ENCODE assay signal across 9 mouse cellular contexts in the genomic region with DNA sequence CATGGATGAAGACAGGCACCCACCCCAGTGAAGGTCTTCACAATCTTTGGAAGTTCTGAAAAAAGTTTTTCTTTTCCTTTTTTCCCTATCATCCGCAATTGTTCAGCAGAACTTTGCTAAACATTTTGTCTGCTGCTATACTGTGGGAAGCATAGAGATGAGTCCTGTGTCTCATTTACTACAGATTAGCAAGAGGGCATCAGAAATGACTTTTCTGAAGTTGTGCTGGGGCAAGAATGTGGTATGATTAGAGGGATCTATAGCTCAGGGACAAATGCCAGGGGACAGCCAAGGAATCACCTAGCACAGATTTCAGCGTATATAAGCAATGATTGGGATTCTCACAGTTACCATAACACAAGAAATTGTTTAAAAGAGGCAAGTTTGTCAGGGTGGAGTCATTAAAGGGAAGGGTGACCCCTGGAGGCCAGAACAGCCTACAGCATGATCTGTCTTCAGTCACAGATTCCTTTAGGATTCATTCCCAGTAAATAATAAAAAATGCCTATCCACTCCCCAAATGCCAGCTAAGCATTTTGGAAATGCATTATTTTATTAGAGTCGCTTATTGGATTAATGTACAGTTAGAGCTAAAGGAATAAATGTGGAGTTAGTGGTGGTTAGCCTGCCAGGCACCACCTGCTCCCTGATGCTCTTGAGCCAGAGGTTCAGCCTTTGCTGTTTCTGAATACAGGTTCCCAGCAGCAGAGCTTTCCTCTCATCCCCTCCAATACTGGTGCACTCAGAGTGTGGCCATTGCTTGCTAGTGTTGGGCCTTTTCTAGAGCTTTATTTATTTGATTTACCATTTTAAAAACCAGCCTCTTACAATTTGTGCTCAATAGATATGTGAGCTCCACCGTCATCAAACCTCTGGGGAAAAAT.
DNase-seq lines count a peak whose midpoint lies in the region; ATAC-seq and TF ChIP-seq lines count a peak whose summit lies in the region.
"Had no signal": no experiment of that assay in that cellular context is flagged by ENCODE, and none has a peak within 500 bp of the region (broad histone marks: within the 10 kb centered on the region; RNA-seq: fewer than 3 reads in every experiment).

No protein-coding gene starts in this region.

- no peaks in the 10 kb centered on the region for H3K36me3 ChIP-seq in liver, embryonic 12.5 days
- no peaks in the 10 kb centered on the region for H3K36me3 ChIP-seq in stomach, postnatal 0 days (ENCODE audit: control insufficient read depth, insufficient read depth, low read length)
- H3K36me3 ChIP-seq: neural tube, embryonic 13.5 days had no signal

- intact Hi-C loops in left cerebral cortex, postnatal 25 days (cut with DNase I), result loop anchor here (5.0 kb wide), 1 partner anchor 826 kb away; no protein-coding TSS in a partner anchor

- no peaks in the 10 kb centered on the region for H3K27me3 ChIP-seq in liver, embryonic 12.5 days (replicated peaks)
- H3K27me3 ChIP-seq in stomach, postnatal 0 days (ENCODE audit: control insufficient read depth, insufficient read depth, low read length), result no peaks in the 10 kb centered on the region
- H3K27me3 ChIP-seq: neural tube, embryonic 13.5 days had no signal

- H3K9ac ChIP-seq in liver, embryonic 12.5 days, result no peak overlapping the region
- no peak overlapping the region for H3K9ac ChIP-seq in stomach, postnatal 0 days (ENCODE audit: low read length)
- H3K9ac ChIP-seq: neural tube, embryonic 13.5 days had no signal

- no peak for TF ChIP-seq POLR2A in cortical plate, adult 2 months (IDR thresholded peaks at IDR 0.05; ENCODE audit: extremely low read depth, insufficient read depth, low read length)

- no peak overlapping the region for H3K4me2 ChIP-seq in liver, embryonic 12.5 days
- no peak overlapping the region for H3K4me2 ChIP-seq in stomach, postnatal 0 days (replicated peaks; ENCODE audit: low read depth)
- H3K4me2 ChIP-seq: neural tube, embryonic 13.5 days had no signal

- H3K4me3 ChIP-seq in liver, embryonic 12.5 days, result no peak overlapping the region
- H3K4me3 ChIP-seq in cortical plate, adult 2 months (ENCODE audit: insufficient read depth, low read length), result no peak overlapping the region
- no peak overlapping the region for H3K4me3 ChIP-seq in stomach, postnatal 0 days (ENCODE audit: low read depth, low read length)
- H3K4me3 ChIP-seq: neural tube, embryonic 13.5 days had no signal

- TF ChIP-seq CTCF in cortical plate, adult 2 months (IDR thresholded peaks at IDR 0.05; ENCODE audit: extremely low read depth, insufficient read depth, low read length), result peak; percentile 49
- peak; percentile 73 for TF ChIP-seq CTCF in stomach, postnatal 0 days (IDR thresholded peaks at IDR 0.05; ENCODE audit: low read depth)

- ATAC-seq in liver, embryonic 12.5 days, result no peak
- ATAC-seq in stomach, postnatal 0 days (ENCODE audit: low FRiP score, low TSS enrichment), result no peak

- H3K9me3 ChIP-seq in liver, embryonic 12.5 days (replicated peaks), result no peaks in the 10 kb centered on the region
- no peaks in the 10 kb centered on the region for H3K9me3 ChIP-seq in stomach, postnatal 0 days (ENCODE audit: control insufficient read depth, low read length)
- H3K9me3 ChIP-seq: neural tube, embryonic 13.5 days had no signal

- no peak overlapping the region for H3K27ac ChIP-seq in liver, embryonic 12.5 days
- no peak overlapping the region for H3K27ac ChIP-seq in cortical plate, adult 2 months (ENCODE audit: insufficient read depth, low read length)
- H3K27ac ChIP-seq in stomach, postnatal 0 days (replicated peaks), result no peak overlapping the region
- H3K27ac ChIP-seq: neural tube, embryonic 13.5 days had no signal

- H3K4me1 ChIP-seq in liver, embryonic 12.5 days, result no peaks in the 10 kb centered on the region
- H3K4me1 ChIP-seq in cortical plate, adult 2 months (ENCODE audit: control insufficient read depth, insufficient read depth, low read length), result no peaks in the 10 kb centered on the region; the same call in 1 of the 2 replicates
- H3K4me1 ChIP-seq in stomach, postnatal 0 days (replicated peaks; ENCODE audit: control insufficient read depth, insufficient read depth), result no peaks in the 10 kb centered on the region
- H3K4me1 ChIP-seq: neural tube, embryonic 13.5 days had no signal

- TF ChIP-seq EP300 in stomach, postnatal 0 days (optimal IDR thresholded peaks at IDR 0.05), result no peak

- 38% methylated on average over 4 of the region's 4 CpGs for WGBS in liver, embryonic 12.5 days (ENCODE audit: insufficient replicate concordance)
- 47% methylated on average over 4 of the region's 4 CpGs for WGBS in stomach, postnatal 0 days

- peak; percentile 10 for DNase-seq in liver
- DNase-seq in Muller cell, postnatal 12 days (ENCODE audit: inconsistent ontology term), result peak; percentile 73
- peak; percentile 40 for DNase-seq in heart, postnatal 4 days
- peak; percentile 31 to 53 for DNase-seq in left cerebral cortex, postnatal 25 days (ENCODE audit: low spot score in 2 of 2)
- peak; percentile 21 for DNase-seq in stomach, postnatal 0 days (ENCODE audit: low spot score)
- no peak for DNase-seq in yolk sac, embryonic 10.5 days (ENCODE audit: low spot score)
